Mouse (Mus musculus) olfactory bulb, adult 2 months (tissue): ENCODE results near the gene Txlng.

ENCODE experiments used
- CTCF ChIP-seq: fragments of 200-500 bp; IDR thresholded peaks from 2 replicates; pipeline ENCODE4 v1.5.1; 2012; ENCODE audit warnings: low read depth, mild to moderate bottlenecking, low read length, moderate library complexity; ENCODE audit not compliant: insufficient read depth
- POLR2A ChIP-seq: fragments of 200-500 bp; IDR thresholded peaks from 2 replicates; pipeline ENCODE4 v1.6.1; 2012; ENCODE audit warnings: mild to moderate bottlenecking, low read depth, low read length, moderate library complexity; ENCODE audit not compliant: insufficient read depth

DNA sequence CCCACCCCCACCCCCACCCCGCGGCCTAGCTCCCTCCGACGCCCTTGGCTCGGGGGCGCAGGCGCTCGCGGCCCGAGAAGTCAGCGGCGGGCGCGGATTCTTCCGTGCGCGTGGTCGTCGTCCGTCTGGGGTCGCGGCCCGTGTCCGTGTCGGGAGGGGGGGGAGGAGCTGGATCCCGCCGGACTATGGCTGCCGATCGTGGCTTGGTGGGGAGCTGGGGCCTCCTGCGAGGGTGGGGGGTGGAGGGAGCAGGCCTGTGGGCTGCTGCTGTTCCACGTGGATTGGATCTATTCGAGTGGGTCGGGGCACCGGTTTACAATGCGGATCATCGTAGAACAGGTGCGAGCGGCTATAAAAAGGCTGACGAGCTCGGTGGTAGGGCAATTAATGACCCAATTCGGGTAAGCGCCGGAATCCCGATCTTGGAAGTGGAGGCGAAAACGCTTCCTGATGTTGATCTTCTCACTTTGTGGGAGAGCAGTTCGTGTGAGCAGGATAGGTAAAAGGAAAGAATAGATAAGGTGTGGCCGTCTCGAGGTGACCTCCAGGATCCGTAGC lies 68.2 kb downstream of the Txlng start:
- TF ChIP-seq CTCF (no peak), POLR2A (no peak)
